ENCODE assay signal across 17 mouse cellular contexts in genomic region chr16:45816670-45817069, GRCm38 (mm10).
DNase-seq lines count a peak whose midpoint lies in the region; ATAC-seq and TF ChIP-seq lines count a peak whose summit lies in the region.
"Had no signal": no experiment of that assay in that cellular context is flagged by ENCODE, and none has a peak within 500 bp of the region (broad histone marks: within the 10 kb centered on the region; RNA-seq: fewer than 3 reads in every experiment).

No protein-coding gene starts in this region.

- peak; percentile 28 for DNase-seq in right cerebral cortex, adult 18-20 months
- DNase-seq in right cerebral cortex, postnatal 14 days = no peak
- DNase-seq in cerebellum, adult 8-10 months = peak; percentile 29
- peak; percentile 33 for DNase-seq in telencephalon, adult 2 months (ENCODE audit: low read depth, low spot score)
- no peak for DNase-seq in ovary, postnatal 10 days (ENCODE audit: low spot score)
- DNase-seq: adrenal gland, postnatal 14 days; heart, postnatal 4 days; kidney, postnatal 36 days; lung, postnatal 14 days; thymus, postnatal 36 days had no signal

- no peak for ATAC-seq in intestine, postnatal 0 days
- no peak for ATAC-seq in intestine, embryonic 16.5 days
- ATAC-seq: liver, embryonic 12.5 days had no signal

- TF ChIP-seq CTCF in intestine, postnatal 0 days (IDR thresholded peaks at IDR 0.05; ENCODE audit: low read depth) = peak; percentile 54

- H3K27me3 ChIP-seq in intestine, postnatal 0 days (replicated peaks; ENCODE audit: control insufficient read depth, insufficient read depth, low read length) = no peaks in the 10 kb centered on the region
- no peaks in the 10 kb centered on the region for H3K27me3 ChIP-seq in intestine, embryonic 16.5 days (replicated peaks; ENCODE audit: control insufficient read depth, insufficient read depth, low read length)
- H3K27me3 ChIP-seq: embryonic facial prominence, embryonic 13.5 days; forebrain, embryonic 12.5 days; liver, embryonic 12.5 days had no signal

- H3K4me2 ChIP-seq in intestine, postnatal 0 days (replicated peaks; ENCODE audit: low read depth) = no peak overlapping the region
- H3K4me2 ChIP-seq in intestine, embryonic 16.5 days (ENCODE audit: low read depth, low read length) = no peak overlapping the region
- H3K4me2 ChIP-seq: embryonic facial prominence, embryonic 13.5 days; forebrain, embryonic 12.5 days; liver, embryonic 12.5 days; midbrain, embryonic 11.5 days had no signal

- no peak overlapping the region for H3K4me3 ChIP-seq in intestine, postnatal 0 days (ENCODE audit: low read depth, low read length)
- H3K4me3 ChIP-seq in intestine, embryonic 16.5 days (ENCODE audit: low read length) = no peak overlapping the region
- H3K4me3 ChIP-seq: embryonic facial prominence, embryonic 13.5 days; forebrain, embryonic 12.5 days; heart, embryonic 10.5 days; liver, embryonic 12.5 days had no signal

- H3K9ac ChIP-seq in intestine, postnatal 0 days (ENCODE audit: low read depth, low read length) = no peak overlapping the region
- H3K9ac ChIP-seq in intestine, embryonic 16.5 days (ENCODE audit: low read depth, low read length) = no peak overlapping the region
- H3K9ac ChIP-seq: embryonic facial prominence, embryonic 13.5 days; forebrain, embryonic 12.5 days; liver, embryonic 12.5 days had no signal

- H3K4me1 ChIP-seq in intestine, postnatal 0 days (replicated peaks; ENCODE audit: control insufficient read depth, insufficient read depth, low read length) = no peaks in the 10 kb centered on the region
- no peaks in the 10 kb centered on the region for H3K4me1 ChIP-seq in intestine, embryonic 16.5 days (ENCODE audit: control insufficient read depth, insufficient read depth, low read length)
- H3K4me1 ChIP-seq: forebrain, embryonic 12.5 days; liver, embryonic 12.5 days had no signal

- H3K27ac ChIP-seq in intestine, postnatal 0 days (ENCODE audit: low read depth, low read length) = no peak overlapping the region
- no peak overlapping the region for H3K27ac ChIP-seq in intestine, embryonic 16.5 days (ENCODE audit: low read length)
- H3K27ac ChIP-seq: embryonic facial prominence, embryonic 13.5 days; forebrain, embryonic 12.5 days; heart, embryonic 10.5 days; liver, embryonic 12.5 days had no signal

- no peaks in the 10 kb centered on the region for H3K9me3 ChIP-seq in intestine, postnatal 0 days (ENCODE audit: control insufficient read depth)
- H3K9me3 ChIP-seq in intestine, embryonic 16.5 days (ENCODE audit: control insufficient read depth, low read length) = no peaks in the 10 kb centered on the region
- H3K9me3 ChIP-seq: embryonic facial prominence, embryonic 13.5 days; forebrain, embryonic 12.5 days; heart, embryonic 10.5 days; liver, embryonic 12.5 days had no signal

- no peaks in the 10 kb centered on the region; the same call in 1 of the 2 replicates for H3K36me3 ChIP-seq in intestine, postnatal 0 days (ENCODE audit: control insufficient read depth, insufficient read depth)
- no peaks in the 10 kb centered on the region for H3K36me3 ChIP-seq in intestine, embryonic 16.5 days (ENCODE audit: control insufficient read depth, insufficient read depth, low read length)
- H3K36me3 ChIP-seq: forebrain, embryonic 12.5 days; liver, embryonic 12.5 days had no signal

Comparison
In these comparisons a context has a peak if more than half of its experiments do, and no peak if none do; other contexts are left out.
1. DNase-seq: peak in right cerebral cortex, adult 18-20 months (single experiment), cerebellum, adult 8-10 months (single experiment) and telencephalon, adult 2 months (single experiment); none in right cerebral cortex, postnatal 14 days (single experiment) and ovary, postnatal 10 days (single experiment).